Mouse (Mus musculus): Measurements from ENCODE around the gene Ppfibp1. TPM values are rescaled to one million over a fixed set of nuclear protein-coding genes. Genes with fewer than 3 reads are reported as not detected.

The Ppfibp1 gene
- polyA plus RNA-seq, 1 experiment from 2014 or later: 19.4 TPM

GRCm38 (mm10) chr6:146929031-146929430 lies 40.7 kb downstream of the Ppfibp1 start:
- Histone ChIP-seq H3K27me3 (no peaks in the 10 kb centered on the region), H3K9me3 (no peaks in the 10 kb centered on the region), H3K4me3 (no peak overlapping the region), H3K36me3 (no peaks in the 10 kb centered on the region), H3K4me2 (replicated peaks) (no peak overlapping the region), H3K27ac (replicated peaks) (no peak overlapping the region), H3K4me1 (no peaks in the 10 kb centered on the region), H3K9ac (replicated peaks) (no peak overlapping the region)
- no peak for ATAC-seq (replicated peaks)
- WGBS: 37% methylated on average over 2 of the region's 2 CpGs

- Histone ChIP-seq H3K9ac (replicated peaks) (no peak overlapping the region), H3K27ac (replicated peaks) (no peak overlapping the region), H3K9me3 (no peaks in the 10 kb centered on the region), H3K4me3 (no peak overlapping the region), H3K4me1 (no peaks in the 10 kb centered on the region), H3K4me2 (replicated peaks) (no peak overlapping the region), H3K27me3 (no peaks in the 10 kb centered on the region), H3K36me3 (no peaks in the 10 kb centered on the region)
- 81% methylated on average over 6 of the region's 6 CpGs for WGBS
- no peak for ATAC-seq (replicated peaks)
Observed at GRCm38 (mm10) chr6:146933123-146933522, 44.8 kb downstream of the Ppfibp1 start.

- Histone ChIP-seq H3K27me3 (no peaks in the 10 kb centered on the region), H3K4me2 (replicated peaks) (no peak overlapping the region), H3K4me3 (no peak overlapping the region), H3K9ac (replicated peaks) (no peak overlapping the region), H3K4me1 (no peaks in the 10 kb centered on the region), H3K27ac (replicated peaks) (no peak overlapping the region), H3K9me3 (no peaks in the 10 kb centered on the region), H3K36me3 (no peaks in the 10 kb centered on the region)
- WGBS: 84% methylated on average over 6 of the region's 6 CpGs
- no peak for ATAC-seq (replicated peaks)
Observed at GRCm38 (mm10) chr6:146935957-146936356, 47.7 kb downstream of the Ppfibp1 start.

GRCm38 (mm10) chr6:146939026-146939425 lies 50.7 kb downstream of the Ppfibp1 start:
- Histone ChIP-seq H3K4me3 (no peak overlapping the region), H3K27ac (replicated peaks) (no peak overlapping the region), H3K9ac (replicated peaks) (no peak overlapping the region), H3K9me3 (no peaks in the 10 kb centered on the region), H3K4me1 (no peaks in the 10 kb centered on the region), H3K36me3 (no peaks in the 10 kb centered on the region), H3K4me2 (replicated peaks) (no peak overlapping the region), H3K27me3 (no peaks in the 10 kb centered on the region)
- no peak for ATAC-seq (replicated peaks)
- 92% methylated on average over 8 of the region's 8 CpGs for WGBS

- Histone ChIP-seq H3K27me3 (no peaks in the 10 kb centered on the region), H3K4me2 (replicated peaks) (no peak overlapping the region), H3K4me1 (no peaks in the 10 kb centered on the region), H3K9ac (replicated peaks) (no peak overlapping the region), H3K27ac (replicated peaks) (no peak overlapping the region), H3K36me3 (no peaks in the 10 kb centered on the region), H3K9me3 (no peaks in the 10 kb centered on the region), H3K4me3 (no peak overlapping the region)
- WGBS: 91% methylated on average over 7 of the region's 7 CpGs
- ATAC-seq (replicated peaks): no peak
Observed at GRCm38 (mm10) chr6:146941505-146942275, 53.4 kb downstream of the Ppfibp1 start.

- H3K27ac ChIP-seq (replicated peaks): no peak overlapping the region
- no peaks in the 10 kb centered on the region for H3K36me3 ChIP-seq
- no peaks in the 10 kb centered on the region for H3K9me3 ChIP-seq
- no peak overlapping the region for H3K4me3 ChIP-seq
- no peak for ATAC-seq (replicated peaks)
- no peak overlapping the region for H3K4me2 ChIP-seq (replicated peaks)
- no peaks in the 10 kb centered on the region for H3K27me3 ChIP-seq
- H3K4me1 ChIP-seq: no peaks in the 10 kb centered on the region
- no peak overlapping the region for H3K9ac ChIP-seq (replicated peaks)
Observed at GRCm38 (mm10) chr6:146944009-146944408, 55.7 kb downstream of the Ppfibp1 start.

GRCm38 (mm10) chr6:146944830-146945229 lies 56.5 kb downstream of the Ppfibp1 start:
- Histone ChIP-seq H3K27ac (replicated peaks) (no peak overlapping the region), H3K9ac (replicated peaks) (no peak overlapping the region), H3K27me3 (no peaks in the 10 kb centered on the region), H3K4me3 (no peak overlapping the region), H3K4me1 (peaks cover 2% of the 10 kb centered on the region), H3K4me2 (replicated peaks) (no peak overlapping the region), H3K36me3 (no peaks in the 10 kb centered on the region), H3K9me3 (no peaks in the 10 kb centered on the region)
- ATAC-seq (replicated peaks): no peak
- WGBS: 76% methylated on average over 4 of the region's 4 CpGs

GRCm38 (mm10) chr6:146946327-146947029 lies 58.2 kb downstream of the Ppfibp1 start:
- 63% methylated on average over 6 of the region's 6 CpGs for WGBS
- no peaks in the 10 kb centered on the region for H3K9me3 ChIP-seq

GRCm38 (mm10) chr6:146947186-146947585 lies 58.9 kb downstream of the Ppfibp1 start:
- Histone ChIP-seq H3K36me3 (no peaks in the 10 kb centered on the region), H3K27ac (replicated peaks) (no peak overlapping the region), H3K9ac (replicated peaks) (no peak overlapping the region), H3K27me3 (no peaks in the 10 kb centered on the region), H3K4me3 (no peak overlapping the region), H3K9me3 (no peaks in the 10 kb centered on the region), H3K4me1 (peaks cover 9% of the 10 kb centered on the region), H3K4me2 (replicated peaks) (no peak overlapping the region)
- WGBS: 87% methylated on average over 4 of the region's 4 CpGs
- no peak for ATAC-seq (replicated peaks)

More at GRCm38 (mm10) chr6:146946327-146947029, 58.2 kb downstream of the Ppfibp1 start:
- no peaks in the 10 kb centered on the region for H3K36me3 ChIP-seq
- H3K4me2 ChIP-seq (replicated peaks): no peak overlapping the region
- no peak for ATAC-seq (replicated peaks)
- H3K27ac ChIP-seq (replicated peaks): no peak overlapping the region
- peaks cover 9% of the 10 kb centered on the region for H3K4me1 ChIP-seq
- H3K9ac ChIP-seq (replicated peaks): no peak overlapping the region
- no peak overlapping the region for H3K4me3 ChIP-seq
- H3K27me3 ChIP-seq: no peaks in the 10 kb centered on the region

GRCm38 (mm10) chr6:146949682-146950453 lies 61.6 kb downstream of the Ppfibp1 start:
- Histone ChIP-seq H3K4me3 (no peak overlapping the region), H3K27me3 (no peaks in the 10 kb centered on the region), H3K27ac (replicated peaks) (no peak overlapping the region), H3K9me3 (no peaks in the 10 kb centered on the region), H3K4me1 (peaks cover 9% of the 10 kb centered on the region), H3K4me2 (replicated peaks) (no peak overlapping the region), H3K36me3 (no peaks in the 10 kb centered on the region), H3K9ac (replicated peaks) (no peak overlapping the region)
- 21% methylated on average over 10 of the region's 10 CpGs for WGBS
- ATAC-seq (replicated peaks): no peak

- Histone ChIP-seq H3K4me3 (no peak overlapping the region), H3K4me1 (peaks cover 9% of the 10 kb centered on the region), H3K36me3 (no peaks in the 10 kb centered on the region), H3K9me3 (no peaks in the 10 kb centered on the region), H3K27me3 (no peaks in the 10 kb centered on the region), H3K4me2 (replicated peaks) (no peak overlapping the region), H3K27ac (replicated peaks) (no peak overlapping the region), H3K9ac (replicated peaks) (no peak overlapping the region)
- 7% methylated on average over 1 of the region's 1 CpGs for WGBS
- no peak for ATAC-seq (replicated peaks)
Observed at GRCm38 (mm10) chr6:146950454-146950832, 62.2 kb downstream of the Ppfibp1 start.

- 84% methylated on average over 1 of the region's 1 CpGs for WGBS
Observed at GRCm38 (mm10) chr6:146954258-146954657, 66.0 kb downstream of the Ppfibp1 start, which contains the start of gene 1700034J05Rik. Gene 1700034J05Rik, minus strand, starts transcription at chr6:146954422.

More at GRCm38 (mm10) chr6:146954258-146954657, 66.0 kb downstream of the Ppfibp1 start, which contains the start of gene 1700034J05Rik:
- peaks cover 13% of the 10 kb centered on the region for H3K4me1 ChIP-seq
- no peaks in the 10 kb centered on the region for H3K36me3 ChIP-seq
- ATAC-seq (replicated peaks): no peak
- H3K27me3 ChIP-seq: no peaks in the 10 kb centered on the region
- H3K9ac ChIP-seq (replicated peaks): no peak within 1 kb of the TSS
- H3K4me3 ChIP-seq: no peak within 1 kb of the TSS
- H3K9me3 ChIP-seq: no peaks in the 10 kb centered on the region
- H3K4me2 ChIP-seq (replicated peaks): no peak within 1 kb of the TSS
- no peak within 1 kb of the TSS for H3K27ac ChIP-seq (replicated peaks)
